Mouse (Mus musculus) kidney, postnatal 0 days (tissue): ENCODE measurements at regions not wholly inside any gene's neighbourhood (a gene's known extent, or its start where the extent isn't known, plus 50 kb on each side); places are given as distances from the start of the nearest gene placed in this dataset.
A peak's percentile ranks its signal among the peaks of the same experiment; 100 is the strongest.

Experiments used
- ATAC-seq: fragments of 200-750 bp; cut with Nextera tagmentation; replicated peaks from 2 replicates; pipeline ENCODE4 v1.8.0; 2017; ENCODE audit warnings: low read depth, moderate number of reproducible peaks, moderate TSS enrichment, moderate library complexity; ENCODE audit not compliant: low FRiP score
- DNase-seq: peaks from one replicate; pipeline ENCODE4 v3.0.0-alpha.2; 2016; ENCODE audit warnings: low spot score
- H3K27ac ChIP-seq: fragments of 300-500 bp; sonication (generic); 2 replicates; pipeline ENCODE4 v1.5.1; 2014; ENCODE audit warnings: mild to moderate bottlenecking
- H3K27me3 ChIP-seq: fragments of 300-500 bp; sonication (generic); 2 replicates; pipeline ENCODE4 v1.6.1; 2014; ENCODE audit warnings: low read length, mixed read lengths; ENCODE audit not compliant: insufficient read depth
- H3K36me3 ChIP-seq: fragments of 300-500 bp; sonication (generic); 2 replicates; pipeline ENCODE4 v1.6.1; 2014; ENCODE audit warnings: low read length, mixed read lengths; ENCODE audit not compliant: insufficient read depth
- H3K4me1 ChIP-seq: fragments of 300-500 bp; sonication (generic); replicated peaks from 2 replicates; pipeline ENCODE4 v1.6.1; 2014; ENCODE audit warnings: antibody characterized with exemption, low read length, mixed read lengths; ENCODE audit not compliant: insufficient read depth
- H3K4me2 ChIP-seq: fragments of 300-500 bp; sonication (generic); 2 replicates; pipeline ENCODE4 v1.6.1; 2014; ENCODE audit warnings: mild to moderate bottlenecking, low read length, moderate library complexity, mixed read lengths
- H3K4me3 ChIP-seq: fragments of 300-500 bp; sonication (generic); replicated peaks from 2 replicates; pipeline ENCODE4 v1.5.1; 2014; ENCODE audit warnings: low read depth, low read length
- H3K9ac ChIP-seq: fragments of 300-500 bp; sonication (generic); 2 replicates; pipeline ENCODE4 v1.6.1; 2014; ENCODE audit warnings: low read depth, low read length
- H3K9me3 ChIP-seq: fragments of 300-500 bp; sonication (generic); replicated peaks from 2 replicates; pipeline ENCODE4 v1.6.1; 2016; ENCODE audit warnings: low read length, inconsistent platforms, mixed read lengths
- CTCF ChIP-seq: IDR thresholded peaks from 2 replicates; pipeline ENCODE4 v1.5.1; 2016; ENCODE audit warnings: antibody characterized with exemption, low read depth, mild to moderate bottlenecking, moderate library complexity
- WGBS: fragments of 180-500 bp; shearing (Covaris S2); extraction: QIAGEN DNeasy Blood & Tissue Kit; methylation state at CpG from one replicate; pipeline ENCODE4 v1.1.7; 2014; 5-methylcytosine and 5-hydroxymethylcytosine counted together

DNA sequence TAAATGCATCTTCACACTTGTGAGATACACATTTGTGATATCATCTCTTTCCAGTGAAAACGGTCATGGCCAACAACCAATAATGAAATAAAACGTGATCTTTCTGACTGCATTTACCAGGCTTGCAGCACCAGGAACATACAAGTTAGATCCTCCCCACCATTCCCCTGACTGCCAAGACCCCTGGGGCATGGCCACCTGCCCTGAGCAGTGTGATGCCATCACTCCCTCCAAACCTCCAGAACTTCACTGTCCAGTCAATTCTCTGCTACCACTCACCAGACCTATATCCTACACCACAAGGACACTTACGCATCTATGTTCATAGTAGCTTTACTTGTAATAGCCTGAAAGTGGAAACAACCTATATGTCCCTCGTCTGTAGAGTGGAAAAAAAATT is 785.3 kb upstream of the Cited2 start:
- no peak for TF ChIP-seq CTCF
- H3K27me3 ChIP-seq = no peaks in the 10 kb centered on the region
- H3K36me3 ChIP-seq = no peaks in the 10 kb centered on the region
- no peak overlapping the region for H3K9ac ChIP-seq
- 89% methylated on average over 4 of the region's 4 CpGs for WGBS
- H3K4me1 ChIP-seq = no peaks in the 10 kb centered on the region
- no peak overlapping the region for H3K4me2 ChIP-seq
- ATAC-seq (no peak), DNase-seq (no peak)
- no peak overlapping the region for H3K4me3 ChIP-seq
- H3K9me3 ChIP-seq = no peaks in the 10 kb centered on the region
- no peak overlapping the region for H3K27ac ChIP-seq

DNA sequence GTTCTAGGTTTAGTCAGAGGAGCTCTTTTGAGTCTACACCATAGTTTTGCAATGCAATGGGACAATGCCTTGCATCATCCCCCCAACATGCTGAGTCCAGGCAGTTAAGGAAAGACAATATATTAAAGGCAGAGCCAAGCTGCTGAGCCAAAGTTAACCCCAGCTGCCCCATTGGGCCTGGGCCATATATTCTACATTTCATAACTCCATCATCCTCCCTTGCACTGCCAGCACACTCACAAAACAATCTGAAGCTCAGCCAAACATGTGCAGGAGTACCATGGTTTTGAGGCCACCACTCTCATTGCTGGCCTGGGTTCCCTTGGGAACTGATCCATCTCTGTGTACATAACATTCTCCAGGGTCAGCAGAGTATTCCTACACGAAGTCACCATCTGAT is 771.4 kb upstream of the Cited2 start:
- Histone ChIP-seq H3K4me1 (no peaks in the 10 kb centered on the region), H3K27ac (no peak overlapping the region), H3K4me2 (no peak overlapping the region), H3K9ac (no peak overlapping the region), H3K36me3 (no peaks in the 10 kb centered on the region), H3K4me3 (no peak overlapping the region), H3K9me3 (no peaks in the 10 kb centered on the region), H3K27me3 (no peaks in the 10 kb centered on the region)
- no peak for ATAC-seq
- 31% methylated on average over 1 of the region's 1 CpGs for WGBS
- no peak for DNase-seq
- TF ChIP-seq CTCF = no peak

DNA sequence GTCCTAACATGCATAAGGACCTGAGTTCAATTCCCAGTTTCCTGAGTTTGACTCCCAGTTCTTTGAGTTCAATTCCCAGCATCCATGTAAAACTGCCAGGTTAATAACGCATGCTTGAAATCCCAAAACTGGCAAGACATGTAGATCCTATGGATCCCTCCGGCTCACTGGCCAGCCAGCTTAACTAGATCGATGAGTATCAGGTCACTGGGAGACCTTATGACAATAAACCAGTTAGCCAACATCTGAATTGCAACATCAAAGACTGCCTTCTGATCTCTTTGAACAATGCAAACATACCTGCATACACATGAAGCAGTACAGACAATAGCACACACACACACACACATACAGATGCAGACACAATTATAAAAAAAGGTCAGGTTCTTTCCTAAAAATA is 762.0 kb upstream of the Cited2 start:
- Histone ChIP-seq H3K36me3 (no peaks in the 10 kb centered on the region), H3K4me3 (no peak overlapping the region), H3K4me1 (no peaks in the 10 kb centered on the region), H3K4me2 (no peak overlapping the region), H3K27ac (no peak overlapping the region), H3K27me3 (no peaks in the 10 kb centered on the region), H3K9ac (no peak overlapping the region), H3K9me3 (no peaks in the 10 kb centered on the region)
- 76% methylated on average over 3 of the region's 3 CpGs for WGBS
- DNase-seq = no peak
- TF ChIP-seq CTCF = no peak
- no peak for ATAC-seq

DNA sequence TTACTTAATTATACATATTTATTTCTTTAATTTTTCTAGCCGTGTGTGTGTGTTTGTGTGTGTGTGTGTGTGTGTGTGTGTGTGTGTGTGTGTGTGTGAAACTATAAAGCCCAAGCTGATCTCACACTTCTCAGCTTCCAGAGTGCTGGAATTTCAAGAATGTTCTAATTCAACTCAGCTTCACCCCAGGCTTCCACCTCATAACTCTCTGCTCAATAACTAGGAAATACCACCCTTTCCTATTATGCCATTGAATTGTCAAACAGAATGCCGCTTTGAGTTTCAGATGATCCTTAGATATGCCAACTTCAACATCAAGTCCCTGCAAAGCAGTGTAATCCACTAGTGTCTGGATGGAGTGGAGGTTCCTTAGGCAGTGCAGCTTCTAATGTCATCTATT is 760.6 kb upstream of the Cited2 start:
- Histone ChIP-seq H3K27ac (no peak overlapping the region), H3K36me3 (no peaks in the 10 kb centered on the region), H3K4me3 (no peak overlapping the region), H3K4me2 (no peak overlapping the region), H3K9ac (no peak overlapping the region), H3K4me1 (no peaks in the 10 kb centered on the region), H3K9me3 (no peaks in the 10 kb centered on the region), H3K27me3 (no peaks in the 10 kb centered on the region)
- TF ChIP-seq CTCF = no peak
- WGBS = 50% methylated on average over 2 of the region's 2 CpGs
- DNase-seq (peak; percentile 36), ATAC-seq (no peak)

DNA sequence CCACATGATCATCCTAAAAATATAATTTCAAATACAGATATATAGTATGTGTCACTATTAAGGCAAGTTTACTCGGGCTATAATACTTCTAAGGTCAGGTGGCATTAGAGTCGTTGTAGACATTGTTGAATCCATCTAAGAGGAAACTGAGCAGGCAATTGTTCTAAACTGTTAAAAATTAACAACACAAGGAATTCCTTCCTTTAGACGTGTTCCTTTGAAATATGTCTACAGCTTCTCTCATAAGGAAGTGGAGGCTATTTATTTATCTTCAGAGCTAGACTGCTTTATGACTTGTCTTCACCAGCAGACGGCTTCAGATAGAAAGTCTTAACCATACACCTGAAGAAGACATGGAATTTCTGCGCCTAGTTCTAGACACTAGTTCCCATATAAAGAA is 744.2 kb upstream of the Cited2 start:
- Histone ChIP-seq H3K27me3 (no peaks in the 10 kb centered on the region), H3K4me1 (no peaks in the 10 kb centered on the region), H3K36me3 (no peaks in the 10 kb centered on the region), H3K27ac (no peak overlapping the region), H3K4me2 (no peak overlapping the region), H3K4me3 (no peak overlapping the region), H3K9ac (no peak overlapping the region), H3K9me3 (no peaks in the 10 kb centered on the region)
- TF ChIP-seq CTCF = no peak
- DNase-seq = no peak
- ATAC-seq = no peak
- 65% methylated on average over 5 of the region's 5 CpGs for WGBS

DNA sequence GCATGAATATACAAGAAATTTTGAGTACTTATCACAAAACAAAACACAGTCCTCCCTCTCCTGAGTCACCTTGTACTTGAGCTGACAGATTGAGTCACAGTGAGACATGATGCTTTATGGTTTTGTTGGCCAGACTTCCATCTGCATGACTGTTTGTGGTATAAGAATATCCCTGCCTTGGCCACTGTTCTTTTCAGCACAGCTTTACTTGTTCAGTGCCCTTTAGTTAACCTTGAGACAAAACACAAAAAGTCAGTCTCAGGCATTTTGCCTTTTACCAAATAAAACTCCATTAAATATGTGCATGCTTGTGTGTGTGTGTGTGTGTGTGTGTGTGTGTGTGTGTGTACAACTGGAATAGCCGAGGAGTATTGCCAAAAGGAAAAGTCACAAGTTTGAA is 732.8 kb upstream of the Cited2 start:
- no peaks in the 10 kb centered on the region for H3K36me3 ChIP-seq
- no peaks in the 10 kb centered on the region for H3K27me3 ChIP-seq
- ATAC-seq = no peak
- no peaks in the 10 kb centered on the region for H3K9me3 ChIP-seq
- no peak overlapping the region for H3K4me2 ChIP-seq
- no peaks in the 10 kb centered on the region for H3K4me1 ChIP-seq
- no peak overlapping the region for H3K27ac ChIP-seq
- no peak overlapping the region for H3K9ac ChIP-seq
- no peak for TF ChIP-seq CTCF
- no peak for DNase-seq
- H3K4me3 ChIP-seq = no peak overlapping the region
- 54% methylated on average over 1 of the region's 1 CpGs for WGBS

DNA sequence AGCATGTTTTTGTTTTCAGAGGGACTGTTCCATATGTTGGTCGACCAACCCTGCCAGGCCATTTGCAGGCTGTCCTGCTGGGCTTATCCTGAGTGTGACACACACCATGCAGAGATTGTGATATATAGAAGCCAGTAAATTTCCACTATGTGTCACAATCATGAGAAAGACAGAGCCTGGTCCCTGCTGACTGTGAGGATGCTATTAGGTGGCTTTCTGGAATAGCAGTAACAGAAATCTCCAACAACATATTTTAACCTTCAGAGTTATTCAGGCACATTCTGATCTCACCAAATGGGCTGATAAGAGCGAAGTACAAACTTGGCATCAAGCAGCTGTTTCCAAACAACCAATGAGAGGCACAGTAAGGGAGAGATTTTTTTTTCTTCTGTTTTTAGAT is 729.2 kb upstream of the Cited2 start:
- Histone ChIP-seq H3K27me3 (no peaks in the 10 kb centered on the region), H3K27ac (no peak overlapping the region), H3K9me3 (no peaks in the 10 kb centered on the region), H3K9ac (no peak overlapping the region), H3K4me3 (no peak overlapping the region), H3K4me2 (no peak overlapping the region), H3K36me3 (no peaks in the 10 kb centered on the region), H3K4me1 (no peaks in the 10 kb centered on the region)
- ATAC-seq = no peak
- DNase-seq = peak; percentile 29
- WGBS = 47% methylated on average over 2 of the region's 2 CpGs
- TF ChIP-seq CTCF = no peak
